Mouse (Mus musculus) CD4-positive, CD25-positive, alpha-beta regulatory T cell, adult 4 months (primary cell): ENCODE measurements around the gene Ptcd3. TPM values are rescaled to one million over a fixed set of nuclear protein-coding genes. Genes with fewer than 3 reads are reported as not detected.
A peak's percentile ranks its signal among the peaks of the same experiment; 100 is the strongest.
"Not testable (repeated sequence)": the region's sequence is repeated elsewhere in the genome, so short reads cannot be mapped to it uniquely, and the experiment has no call there.

Experiments
- ATAC-seq: one replicate; pipeline ENCODE4 v1.8.0; 2017
- polyA plus RNA-seq, 2 experiments: library from polyadenylated mRNA; unstranded; fragments of 100-300 nt; shearing (Covaris generic); gene quantifications; one replicate each; pipeline ENCODE4 v1.2.1; 2017

The Ptcd3 gene
- polyA plus RNA-seq, 2 experiments from 2014 or later, result 92.3 to 95.6 TPM

DNA sequence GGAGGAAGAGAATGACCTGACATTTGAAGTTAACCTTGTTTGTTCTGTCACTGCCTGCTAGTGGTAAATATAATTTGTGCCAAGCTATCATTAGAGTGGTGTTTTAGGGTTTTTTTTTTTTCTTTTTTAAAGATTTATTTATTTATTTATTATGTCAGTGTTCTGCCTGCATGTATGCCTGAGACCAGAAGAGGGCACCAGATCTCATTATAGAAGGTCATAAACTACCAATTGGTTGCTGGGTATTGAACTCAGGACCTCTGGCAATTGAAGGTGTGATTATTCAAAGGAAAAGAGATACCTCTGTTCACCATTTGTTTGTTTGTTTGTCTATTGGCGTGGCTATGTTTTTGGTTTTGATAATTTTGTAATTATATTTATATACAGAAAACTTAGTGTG lies 39.7 kb downstream of the Ptcd3 start:
- peak; percentile 63 for ATAC-seq

DNA sequence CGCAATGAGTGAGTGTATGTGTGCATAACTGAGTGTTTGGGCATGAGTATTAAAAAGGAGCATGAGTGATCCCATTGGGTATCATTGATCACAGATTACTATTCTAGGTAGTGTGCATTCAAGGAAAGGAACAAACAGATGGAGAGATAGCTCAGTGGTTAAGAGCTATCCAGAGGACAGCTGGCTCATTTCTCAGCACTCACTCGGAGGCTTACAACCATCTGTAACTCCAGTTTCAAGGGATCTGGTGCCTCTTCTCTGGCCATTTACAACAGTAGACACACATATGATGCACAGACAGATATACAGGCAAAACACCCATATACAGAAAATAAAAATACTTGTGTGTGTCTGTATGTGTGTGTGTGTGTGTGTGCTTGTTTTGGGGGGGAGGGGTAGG lies 40.8 kb downstream of the Ptcd3 start:
- no peak for ATAC-seq

DNA sequence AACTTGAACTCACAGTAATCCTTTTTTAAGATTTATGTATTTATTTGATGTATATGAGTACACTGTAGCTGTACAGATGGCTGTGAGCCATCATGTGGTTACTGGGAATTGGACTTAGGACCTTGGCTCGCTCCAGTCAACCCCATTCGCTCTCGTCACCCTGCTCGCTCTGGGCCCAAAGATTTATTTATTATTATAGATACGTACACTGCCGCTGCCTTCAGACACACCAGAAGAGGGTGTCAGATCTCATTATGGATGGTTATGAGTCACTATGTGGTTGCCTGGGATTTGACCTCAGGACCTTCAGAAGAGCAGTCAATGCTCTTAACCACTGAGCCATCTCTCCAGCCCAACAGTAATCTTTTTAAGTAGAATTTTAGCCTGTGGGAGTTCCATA lies 61.6 kb downstream of the Ptcd3 start:
- not testable (repeated sequence) for ATAC-seq

DNA sequence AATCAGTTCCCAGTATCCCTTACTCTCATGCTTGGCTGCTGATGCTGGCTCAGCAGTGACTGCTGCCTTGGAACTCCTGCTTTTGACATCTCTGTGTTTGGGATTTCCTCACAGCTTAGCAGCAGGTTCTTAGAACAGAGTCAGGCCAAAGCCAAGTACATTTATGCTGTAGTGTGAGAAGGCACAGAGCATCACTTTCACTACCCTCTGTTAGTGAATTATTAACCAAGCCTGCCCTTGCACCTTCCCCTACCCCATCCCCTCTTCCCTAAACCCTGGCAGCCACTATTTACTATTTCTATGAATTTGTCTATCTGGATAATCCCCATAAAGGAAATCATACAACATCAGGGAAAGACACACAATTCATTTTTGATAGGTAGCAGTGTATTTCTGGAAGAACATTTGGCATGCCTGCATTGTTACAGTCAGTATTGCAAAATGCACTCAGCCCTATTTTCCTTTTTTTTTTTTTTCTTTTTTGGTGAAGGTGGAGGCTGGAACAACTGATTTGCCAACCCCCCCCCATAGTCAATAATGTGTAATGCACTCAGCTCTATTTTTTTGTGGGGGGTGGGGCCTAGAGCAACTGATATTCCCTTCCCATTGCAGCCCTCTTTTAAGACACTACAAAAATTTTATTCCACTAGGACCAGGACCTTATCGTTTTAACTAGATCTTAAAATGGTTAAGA lies 67.8 kb downstream of the Ptcd3 start:
- no peak for ATAC-seq

DNA sequence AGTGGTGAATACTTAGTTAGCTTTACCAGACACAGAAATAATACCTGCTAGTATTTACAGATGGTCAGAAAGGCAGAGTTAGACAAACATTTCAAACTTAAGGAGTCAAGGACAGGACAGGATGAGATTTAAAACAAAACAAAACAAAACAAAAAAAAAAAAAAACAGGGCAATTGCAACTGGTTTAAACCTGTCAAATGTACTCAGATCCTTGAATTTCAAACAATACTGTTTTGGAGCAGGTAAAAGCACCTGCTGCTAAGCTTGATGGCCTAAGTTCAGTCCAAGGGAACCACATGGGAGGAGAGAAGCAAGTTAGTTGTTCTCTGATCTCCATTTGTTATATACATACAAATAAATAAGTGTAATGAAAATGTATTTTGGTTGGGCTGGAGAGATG lies 68.7 kb downstream of the Ptcd3 start:
- no peak for ATAC-seq

DNA sequence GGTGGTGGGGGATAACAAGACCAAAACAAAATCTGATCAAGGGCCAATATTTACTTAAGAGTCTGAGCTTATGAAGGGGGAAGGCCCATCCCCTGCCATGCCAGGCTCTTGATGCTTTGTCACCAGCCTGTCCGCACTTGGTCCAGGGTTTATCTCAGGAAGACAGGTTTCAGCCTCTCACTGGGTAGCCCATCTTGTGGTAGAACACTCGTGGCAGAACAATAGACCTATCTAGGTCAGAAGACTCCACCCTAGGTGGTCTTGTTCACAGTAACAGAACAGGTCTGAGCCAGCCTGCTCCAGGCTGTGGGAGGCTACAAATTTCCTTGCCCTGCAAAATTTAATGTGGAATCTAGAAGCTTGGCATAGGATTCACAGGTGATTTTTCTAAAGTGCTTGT lies 71.7 kb downstream of the Ptcd3 start:
- no peak for ATAC-seq

DNA sequence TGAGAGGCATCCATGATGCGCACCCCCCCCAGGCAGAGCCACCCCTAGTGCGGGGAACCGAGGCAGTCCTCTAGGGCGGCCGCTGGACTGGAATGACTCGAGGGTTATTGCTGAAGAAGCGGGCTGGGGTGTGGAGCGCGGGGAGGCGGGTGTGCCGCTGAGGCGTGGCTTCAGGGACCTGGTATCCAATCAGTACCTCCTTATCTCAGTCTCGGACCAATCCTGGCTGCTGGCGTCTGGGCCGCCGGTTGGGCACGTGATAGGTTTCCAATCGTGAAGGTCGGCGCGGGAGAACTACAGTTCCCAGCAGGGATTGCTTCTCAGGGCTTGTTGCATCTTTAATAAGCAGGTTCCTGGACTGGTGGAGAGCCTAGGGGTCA lies 77.0 kb downstream of the Ptcd3 start:
- peak; percentile 94 for ATAC-seq

DNA sequence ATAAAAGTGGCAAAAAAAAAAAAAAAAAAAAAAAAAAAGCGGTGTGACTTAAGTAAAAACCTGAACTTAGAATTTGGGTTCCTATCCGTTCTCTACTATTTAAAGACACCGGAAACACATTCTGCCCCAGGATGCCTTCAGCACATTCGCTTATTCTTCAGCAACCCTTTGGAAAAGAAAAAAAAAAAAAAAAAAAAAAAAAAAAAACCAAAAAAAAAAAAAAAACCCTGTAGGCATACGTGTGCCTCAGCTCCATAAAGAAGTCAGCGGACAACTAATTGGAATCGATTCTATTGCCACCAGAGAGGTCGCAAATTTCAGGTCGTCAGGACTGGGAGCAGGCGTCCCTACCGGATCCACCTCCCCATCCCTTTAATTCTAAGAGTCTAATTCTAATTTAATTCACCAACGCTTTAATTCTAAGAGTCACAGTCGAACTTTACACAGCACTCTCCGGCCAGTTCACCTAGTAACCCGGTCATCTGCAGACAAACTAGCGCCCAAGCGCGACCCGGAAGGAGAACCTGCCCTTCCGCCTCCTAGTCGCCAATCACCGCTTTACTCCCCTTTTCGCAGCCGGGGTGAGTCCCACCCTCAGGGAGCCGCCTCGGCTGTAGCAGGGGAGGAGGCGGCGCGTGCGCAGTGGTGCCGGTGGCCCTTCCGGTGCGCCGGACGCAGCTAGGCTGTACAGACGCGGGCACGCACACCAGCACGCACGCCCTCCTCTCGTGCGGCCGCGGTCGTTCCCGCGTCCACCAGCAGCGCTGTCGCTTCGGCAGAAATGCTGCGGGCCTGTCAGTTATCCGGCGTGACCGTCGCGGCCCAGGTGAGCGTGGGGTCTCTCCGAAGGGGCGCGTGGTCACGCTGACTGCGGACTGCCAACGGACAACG lies 77.6 kb downstream of the Ptcd3 start, which contains the start of gene Immt:
Gene Immt, plus strand, starts transcription at position 642 of the 891 bp plus-strand sequence.
- peak; percentile 83 for ATAC-seq

Other genes with a start within 250 kb of the Ptcd3 start
- gene Reep1, start 201.2 kb downstream of the Ptcd3 start, polyA plus RNA-seq, result 1 to 10 TPM in 1 of 2 experiments, under 1 TPM in 1; 0.74 to 1.8 TPM
- gene Mrpl35, start 81.8 kb downstream of the Ptcd3 start, polyA plus RNA-seq, result 10 to 100 TPM; 51.8 to 63.1 TPM
- gene Immt, start 77.4 kb downstream of the Ptcd3 start, polyA plus RNA-seq, result 100 to 1,000 TPM; 149 to 174 TPM
- gene Polr1a, start 303 bp upstream of the Ptcd3 start, polyA plus RNA-seq, result 10 to 100 TPM; 22.7 to 37.1 TPM
- 1 to 10 TPM in 1 of 2 experiments, under 1 TPM in 1; 0.66 to 1.1 TPM for gene St3gal5, start 188.8 kb upstream of the Ptcd3 start, polyA plus RNA-seq